Mouse (Mus musculus) neural tube, postnatal 0 days (tissue): ENCODE results near the gene Entpd8. TPM values are rescaled to one million over a fixed set of nuclear protein-coding genes. Genes with fewer than 3 reads are reported as not detected.

Source experiments
- microRNA-seq: library from miRNA; unstranded; fragments of <30 nt; microRNA quantifications from one replicate; pipeline ENCODE4, GENCODE M21; 2016
- polyA plus RNA-seq: library from polyadenylated mRNA; unstranded; fragments of >200 nt; fragmentation: Nextera tagmentation; extraction: Ambion mirVana; gene quantifications from 2 replicates; pipeline ENCODE4 v1.2.1, GENCODE M21; 2015

Entpd8 gene
- not detected in 2 replicates for polyA plus RNA-seq

GRCm38 (mm10) chr2:25080076-25080475 lies at the start of gene Entpd8:
Entpd8 (plus strand) TSS chr2:25080304.

GRCm38 (mm10) chr2:25054221-25055067 lies 25.7 kb upstream of the Entpd8 start, which contains the start of gene Nsmf:
Nsmf (plus strand) TSS chr2:25054355.

GRCm38 (mm10) chr2:25095109-25095850 lies 15.2 kb downstream of the Entpd8 start, which contains the start of gene Noxa1:
Noxa1 (minus strand) TSS chr2:25095149.

Small RNAs within 50 kb of the gene (microRNA-seq; reads per million reads assigned to microRNA genes)
- gene Gm24328 (not detected), gene Mir7664 (not detected)

Other genes with a start within 250 kb of the Entpd8 start
- gene Ehmt1, start 160.7 kb upstream of the Entpd8 start, polyA plus RNA-seq, result 54.0 and 59.0 TPM in 2 replicates
- gene Arrdc1, start 145.1 kb upstream of the Entpd8 start, polyA plus RNA-seq, result 45.2 and 47.6 TPM in 2 replicates
- gene Zmynd19, start 130.5 kb upstream of the Entpd8 start, polyA plus RNA-seq, result 23.2 and 24.4 TPM in 2 replicates
- 32.5 and 32.9 TPM in 2 replicates for gene Dph7, start 117.9 kb upstream of the Entpd8 start, polyA plus RNA-seq
- 215 and 225 TPM in 2 replicates for gene Mrpl41, start 105.2 kb upstream of the Entpd8 start, polyA plus RNA-seq
- gene Pnpla7, start 104.3 kb upstream of the Entpd8 start, polyA plus RNA-seq, result 3.8 and 4.0 TPM in 2 replicates
- 160 and 185 TPM in 2 replicates for gene Nsmf, start 25.9 kb upstream of the Entpd8 start, polyA plus RNA-seq
- gene Noxa1, start 14.8 kb downstream of the Entpd8 start, polyA plus RNA-seq, result not detected in 2 replicates
- gene Nrarp, start 100.5 kb downstream of the Entpd8 start, polyA plus RNA-seq, result 15.8 TPM in 2 replicates
- 1.7 and 2.2 TPM in 2 replicates for gene Tor4a, start 116.6 kb downstream of the Entpd8 start, polyA plus RNA-seq
- gene Nelfb, start 131.2 kb downstream of the Entpd8 start, polyA plus RNA-seq, result 73.6 and 78.9 TPM in 2 replicates
- 0.12 TPM in 1 of 2 replicates, not detected in the other for gene Stpg3, start 134.3 kb downstream of the Entpd8 start, polyA plus RNA-seq
- gene Fam166a, start 138.4 kb downstream of the Entpd8 start, polyA plus RNA-seq, result 0.53 TPM in 1 of 2 replicates, not detected in the other
- gene Tubb4b, start 144.4 kb downstream of the Entpd8 start, polyA plus RNA-seq, result 538 and 555 TPM in 2 replicates
- gene Slc34a3, start 154.1 kb downstream of the Entpd8 start, polyA plus RNA-seq, result not detected in 2 replicates
- gene Rnf224, start 156.5 kb downstream of the Entpd8 start, polyA plus RNA-seq, result not detected in 2 replicates
- 233 and 275 TPM in 2 replicates for gene Rnf208, start 162.0 kb downstream of the Entpd8 start, polyA plus RNA-seq
- gene Cysrt1, start 162.1 kb downstream of the Entpd8 start, polyA plus RNA-seq, result 0.18 TPM in 1 of 2 replicates, not detected in the other
- gene AL732309.1, start 166.6 kb downstream of the Entpd8 start, polyA plus RNA-seq, result 2.6 and 3.2 TPM in 2 replicates
- 23.8 and 25.9 TPM in 2 replicates for gene Tmem203, start 175.1 kb downstream of the Entpd8 start, polyA plus RNA-seq
- 15.4 and 16.4 TPM in 2 replicates for gene Tprn, start 182.3 kb downstream of the Entpd8 start, polyA plus RNA-seq
- 166 and 169 TPM in 2 replicates for gene Ssna1, start 192.1 kb downstream of the Entpd8 start, polyA plus RNA-seq
- gene Anapc2, start 192.2 kb downstream of the Entpd8 start, polyA plus RNA-seq, result 86.3 and 90.8 TPM in 2 replicates
- gene Tmem210, start 207.8 kb downstream of the Entpd8 start, polyA plus RNA-seq, result 0.34 TPM in 1 of 2 replicates, not detected in the other
- 0.13 and 0.38 TPM in 2 replicates for gene Lrrc26, start 209.6 kb downstream of the Entpd8 start, polyA plus RNA-seq
- gene Grin1, start 238.9 kb downstream of the Entpd8 start, polyA plus RNA-seq, result 89.6 and 112 TPM in 2 replicates